Mouse (Mus musculus): ENCODE results near the gene Ppp3ca. TPM values are rescaled to one million over a fixed set of nuclear protein-coding genes. Genes with fewer than 3 reads are reported as not detected.

Gene Ppp3ca
- polyA plus RNA-seq, 1 experiment, result 23.0 TPM

DNA sequence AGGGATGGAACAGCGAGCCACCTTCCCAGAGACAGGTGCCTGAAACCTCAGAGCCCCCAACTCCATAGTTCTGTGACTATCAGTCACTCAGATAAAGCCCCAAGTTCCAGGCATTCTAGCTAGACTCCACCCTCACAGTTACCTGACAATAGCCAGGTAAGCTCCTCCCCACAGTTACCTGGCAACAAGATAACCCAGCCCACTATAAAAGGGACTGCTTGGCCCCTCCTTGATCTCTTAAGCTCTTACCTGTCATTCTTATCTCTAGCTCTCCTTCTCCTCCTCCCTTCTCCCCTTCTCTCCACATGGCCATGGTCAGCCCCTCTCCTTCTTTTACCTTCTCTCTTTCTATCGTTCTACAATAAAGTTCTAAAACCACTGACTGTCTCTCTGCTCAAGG lies 285.1 kb downstream of the Ppp3ca start:
- TF ChIP-seq POLR2A (IDR thresholded peaks at IDR 0.05; ENCODE audit: low read depth, low read length) (no peak), CTCF (IDR thresholded peaks at IDR 0.05; ENCODE audit: extremely low read depth, insufficient read depth, insufficient read length, insufficient replicate concordance) (no peak)
- no peaks in the 10 kb centered on the region for H3K4me1 ChIP-seq (ENCODE audit: control insufficient read depth, insufficient read depth, insufficient read length)
- no peak overlapping the region for H3K4me3 ChIP-seq (ENCODE audit: extremely low read depth, insufficient read depth, insufficient read length)
- no peak overlapping the region for H3K27ac ChIP-seq (ENCODE audit: insufficient read depth, low read length)
- H3K27me3 ChIP-seq (ENCODE audit: control insufficient read depth, insufficient read depth, low read length), result no peaks in the 10 kb centered on the region
- 90% methylated on average over 2 of the region's 2 CpGs for WGBS
- no peaks in the 10 kb centered on the region for H3K36me3 ChIP-seq (ENCODE audit: control insufficient read depth, insufficient read depth, low read length)
- DNase-seq (ENCODE audit: low read depth in 1 of 2, low spot score in 2 of 2), result no peak

GRCm38 (mm10) chr3:136960314-136960713 lies 290.4 kb downstream of the Ppp3ca start:
- DNase-seq (ENCODE audit: low read depth in 1 of 2, low spot score in 2 of 2), result no peak
- 86% methylated on average over 3 of the region's 3 CpGs for WGBS

GRCm38 (mm10) chr3:136966786-136967185 lies 296.9 kb downstream of the Ppp3ca start:
- 92% methylated on average over 5 of the region's 5 CpGs for WGBS
- no peaks in the 10 kb centered on the region for H3K4me1 ChIP-seq (ENCODE audit: control insufficient read depth, insufficient read depth, insufficient read length)
- no peaks in the 10 kb centered on the region for H3K27me3 ChIP-seq (ENCODE audit: control insufficient read depth, insufficient read depth, low read length)
- no peak overlapping the region for H3K27ac ChIP-seq (ENCODE audit: insufficient read depth, low read length)
- H3K36me3 ChIP-seq (ENCODE audit: control insufficient read depth, insufficient read depth, low read length), result no peaks in the 10 kb centered on the region
- TF ChIP-seq POLR2A (IDR thresholded peaks at IDR 0.05; ENCODE audit: low read depth, low read length), result no peak
- no peak for TF ChIP-seq CTCF (IDR thresholded peaks at IDR 0.05; ENCODE audit: extremely low read depth, insufficient read depth, insufficient read length, insufficient replicate concordance)
- no peak for DNase-seq (ENCODE audit: low read depth in 1 of 2, low spot score in 2 of 2)
- H3K4me3 ChIP-seq (ENCODE audit: extremely low read depth, insufficient read depth, insufficient read length), result no peak overlapping the region

More at GRCm38 (mm10) chr3:136960314-136960713, 290.4 kb downstream of the Ppp3ca start:
- TF ChIP-seq POLR2A (IDR thresholded peaks at IDR 0.05; ENCODE audit: low read depth, low read length) (no peak), CTCF (IDR thresholded peaks at IDR 0.05; ENCODE audit: extremely low read depth, insufficient read depth, insufficient read length, insufficient replicate concordance) (no peak)
- Histone ChIP-seq H3K27me3 (ENCODE audit: control insufficient read depth, insufficient read depth, low read length) (no peaks in the 10 kb centered on the region), H3K4me1 (ENCODE audit: control insufficient read depth, insufficient read depth, insufficient read length) (no peaks in the 10 kb centered on the region), H3K27ac (ENCODE audit: insufficient read depth, low read length) (no peak overlapping the region), H3K4me3 (ENCODE audit: extremely low read depth, insufficient read depth, insufficient read length) (no peak overlapping the region), H3K36me3 (ENCODE audit: control insufficient read depth, insufficient read depth, low read length) (no peaks in the 10 kb centered on the region)

- no peak for TF ChIP-seq POLR2A (IDR thresholded peaks at IDR 0.05; ENCODE audit: low read depth, low read length)
- no peak for TF ChIP-seq CTCF (IDR thresholded peaks at IDR 0.05; ENCODE audit: extremely low read depth, insufficient read depth, insufficient read length, insufficient replicate concordance)
- no peaks in the 10 kb centered on the region for H3K4me1 ChIP-seq (ENCODE audit: control insufficient read depth, insufficient read depth, insufficient read length)
- no peak overlapping the region for H3K27ac ChIP-seq (ENCODE audit: insufficient read depth, low read length)
- DNase-seq (ENCODE audit: low read depth in 1 of 2, low spot score in 2 of 2), result no peak
- no peaks in the 10 kb centered on the region for H3K36me3 ChIP-seq (ENCODE audit: control insufficient read depth, insufficient read depth, low read length)
- no peaks in the 10 kb centered on the region for H3K27me3 ChIP-seq (ENCODE audit: control insufficient read depth, insufficient read depth, low read length)
- no peak overlapping the region for H3K4me3 ChIP-seq (ENCODE audit: extremely low read depth, insufficient read depth, insufficient read length)
- 90% methylated on average over 2 of the region's 2 CpGs for WGBS
These were observed 297.6 kb downstream of the Ppp3ca start for GRCm38 (mm10) chr3:136967510-136967909.

GRCm38 (mm10) chr3:136969796-136970195 lies 299.9 kb downstream of the Ppp3ca start:
- Histone ChIP-seq H3K4me1 (ENCODE audit: control insufficient read depth, insufficient read depth, insufficient read length) (no peaks in the 10 kb centered on the region), H3K27ac (ENCODE audit: insufficient read depth, low read length) (no peak overlapping the region), H3K4me3 (ENCODE audit: extremely low read depth, insufficient read depth, insufficient read length) (no peak overlapping the region), H3K27me3 (ENCODE audit: control insufficient read depth, insufficient read depth, low read length) (no peaks in the 10 kb centered on the region), H3K36me3 (ENCODE audit: control insufficient read depth, insufficient read depth, low read length) (no peaks in the 10 kb centered on the region)
- WGBS, result 65% methylated on average over 4 of the region's 4 CpGs
- DNase-seq (ENCODE audit: low read depth in 1 of 2, low spot score in 2 of 2), result no peak
- no peak for TF ChIP-seq CTCF (IDR thresholded peaks at IDR 0.05; ENCODE audit: extremely low read depth, insufficient read depth, insufficient read length, insufficient replicate concordance)

- Histone ChIP-seq H3K36me3 (ENCODE audit: control insufficient read depth, insufficient read depth, low read length) (no peaks in the 10 kb centered on the region), H3K27me3 (ENCODE audit: control insufficient read depth, insufficient read depth, low read length) (no peaks in the 10 kb centered on the region), H3K4me1 (ENCODE audit: control insufficient read depth, insufficient read depth, insufficient read length) (no peaks in the 10 kb centered on the region), H3K4me3 (ENCODE audit: extremely low read depth, insufficient read depth, insufficient read length) (no peak overlapping the region), H3K27ac (ENCODE audit: insufficient read depth, low read length) (no peak overlapping the region)
- TF ChIP-seq CTCF (IDR thresholded peaks at IDR 0.05; ENCODE audit: extremely low read depth, insufficient read depth, insufficient read length, insufficient replicate concordance) (no peak), POLR2A (IDR thresholded peaks at IDR 0.05; ENCODE audit: low read depth, low read length) (no peak)
- 70% methylated on average over 1 of the region's 1 CpGs for WGBS
- DNase-seq (ENCODE audit: low read depth in 1 of 2, low spot score in 2 of 2), result no peak
These were observed 307.9 kb downstream of the Ppp3ca start for GRCm38 (mm10) chr3:136977859-136978258.

DNA sequence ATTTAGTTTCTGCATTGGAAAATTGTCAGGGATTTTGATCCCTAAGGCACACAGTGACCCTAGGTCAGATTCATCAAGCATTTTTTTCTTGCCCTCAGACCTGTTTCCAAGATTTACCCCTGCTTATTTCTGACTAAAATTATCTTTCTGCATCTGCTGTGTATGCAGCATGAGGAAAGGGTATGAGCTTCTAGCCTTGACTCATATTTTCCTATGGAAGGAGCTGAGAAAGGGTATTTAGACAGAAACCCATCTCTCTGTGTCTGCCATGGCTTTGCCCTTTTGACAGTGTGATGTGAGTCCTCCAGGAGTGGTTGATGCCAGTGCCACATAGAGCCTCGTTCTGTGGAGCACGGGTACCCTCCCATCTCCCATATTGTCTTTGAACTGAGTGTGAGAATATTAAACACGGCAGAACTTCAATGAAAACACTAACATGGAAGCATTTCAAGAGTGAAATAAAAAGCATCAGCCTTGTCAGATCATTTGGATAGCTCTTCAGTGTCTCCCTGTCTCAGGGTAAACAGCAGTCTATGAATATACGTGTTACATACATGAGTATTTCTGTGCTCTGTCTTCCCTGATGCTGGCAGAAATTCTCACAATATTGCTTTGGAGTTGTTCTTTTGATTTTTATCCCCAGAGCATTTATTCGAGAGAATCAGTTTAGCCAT lies 311.1 kb downstream of the Ppp3ca start:
- DNase-seq (ENCODE audit: low read depth in 1 of 2, low spot score in 2 of 2), result no peak
- H3K4me3 ChIP-seq (ENCODE audit: extremely low read depth, insufficient read depth, insufficient read length), result no peak overlapping the region
- WGBS, result 88% methylated on average over 5 of the region's 5 CpGs
- H3K27me3 ChIP-seq (ENCODE audit: control insufficient read depth, insufficient read depth, low read length), result no peaks in the 10 kb centered on the region
- no peak for TF ChIP-seq POLR2A (IDR thresholded peaks at IDR 0.05; ENCODE audit: low read depth, low read length)
- no peak for TF ChIP-seq CTCF (IDR thresholded peaks at IDR 0.05; ENCODE audit: extremely low read depth, insufficient read depth, insufficient read length, insufficient replicate concordance)
- H3K36me3 ChIP-seq (ENCODE audit: control insufficient read depth, insufficient read depth, low read length), result no peaks in the 10 kb centered on the region
- H3K4me1 ChIP-seq (ENCODE audit: control insufficient read depth, insufficient read depth, insufficient read length), result no peaks in the 10 kb centered on the region
- no peak overlapping the region for H3K27ac ChIP-seq (ENCODE audit: insufficient read depth, low read length)
